Mouse (Mus musculus) intestine, embryonic 15.5 days (tissue): ENCODE data around the gene Gna11. TPM values are rescaled to one million over a fixed set of nuclear protein-coding genes. Genes with fewer than 3 reads are reported as not detected.
A peak's percentile ranks its signal among the peaks of the same experiment; 100 is the strongest.

Experiments used
- ATAC-seq: fragments of 200-750 bp; cut with Nextera tagmentation; 2 replicates; pipeline ENCODE4 v1.8.0; 2017; ENCODE audit warnings: moderate TSS enrichment, moderate library complexity
- H3K27ac ChIP-seq: fragments of 300-500 bp; sonication (generic); 2 replicates; pipeline ENCODE4 v1.5.1; 2015; ENCODE audit warnings: mild to moderate bottlenecking, inconsistent platforms
- H3K27me3 ChIP-seq: fragments of 300-500 bp; sonication (generic); replicated peaks from 2 replicates; pipeline ENCODE4 v1.6.1; 2015; ENCODE audit warnings: inconsistent platforms
- H3K36me3 ChIP-seq: fragments of 300-500 bp; sonication (generic); 2 replicates; pipeline ENCODE4 v1.6.1; 2015; ENCODE audit warnings: inconsistent platforms
- H3K4me1 ChIP-seq: fragments of 300-500 bp; sonication (generic); replicated peaks from 2 replicates; pipeline ENCODE4 v1.6.1; 2015; ENCODE audit warnings: inconsistent platforms
- H3K4me2 ChIP-seq: fragments of 300-500 bp; sonication (generic); replicated peaks from 2 replicates; pipeline ENCODE4 v1.6.1; 2015; ENCODE audit warnings: mild to moderate bottlenecking, inconsistent platforms
- H3K4me3 ChIP-seq: fragments of 300-500 bp; sonication (generic); replicated peaks from 2 replicates; pipeline ENCODE4 v1.5.1; 2015; ENCODE audit warnings: inconsistent platforms
- H3K9ac ChIP-seq: fragments of 300-500 bp; sonication (generic); 2 replicates; pipeline ENCODE4 v1.6.1; 2015; ENCODE audit warnings: inconsistent platforms
- H3K9me3 ChIP-seq: fragments of 300-500 bp; sonication (generic); 2 replicates; pipeline ENCODE4 v1.6.1; 2016; ENCODE audit warnings: inconsistent platforms
- whole genome bisulfite sequencing: fragments of 180-500 bp; shearing (Covaris S2); methylation state at CpG from one replicate; pipeline ENCODE4 v1.1.7; 2015; 5-methylcytosine and 5-hydroxymethylcytosine counted together
- polyA plus RNA-seq: library from polyadenylated mRNA; unstranded; fragments of >200 nt; fragmentation: Nextera tagmentation; extraction: Ambion mirVana; gene quantifications from 2 replicates; pipeline ENCODE4 v1.2.1, GENCODE M21; 2015

The Gna11 gene
- polyA plus RNA-seq, 1 experiment from 2014 or later = 245 TPM

DNA sequence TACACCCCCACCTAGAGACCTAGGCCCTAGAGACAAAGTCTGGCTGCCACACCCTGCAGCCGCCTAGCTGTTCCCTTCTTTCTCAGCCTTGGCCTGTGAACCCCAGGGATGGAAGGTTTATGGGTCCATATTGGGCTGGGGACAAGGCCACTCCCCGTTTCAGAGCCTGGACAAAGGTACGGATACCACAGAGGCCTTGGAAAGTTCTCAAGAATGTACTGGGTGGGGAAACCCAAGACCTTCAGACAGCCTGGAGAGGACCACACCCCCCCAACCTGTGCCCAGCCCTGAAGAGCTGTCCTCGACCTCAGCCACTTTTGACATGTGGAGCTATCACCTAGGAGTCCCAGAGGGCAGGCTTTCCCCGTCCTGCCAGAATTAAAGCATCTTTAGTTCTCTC lies 4.0 kb upstream of the Gna11 start:
- Histone ChIP-seq H3K9me3 (no peaks in the 10 kb centered on the region), H3K4me2 (peak overlapping the region; percentile 17; the same call in 1 of the 2 replicates), H3K9ac (no peak overlapping the region), H3K4me1 (peaks cover 15% of the 10 kb centered on the region), H3K4me3 (no peak overlapping the region), H3K27ac (peak overlapping the region; percentile 77), H3K27me3 (no peaks in the 10 kb centered on the region), H3K36me3 (no peaks in the 10 kb centered on the region)
- 52% methylated on average over 5 of the region's 5 CpGs for WGBS
- ATAC-seq = peak; percentile 13

GRCm38 (mm10) chr10:81546788-81547571 lies 2.0 kb upstream of the Gna11 start:
- Histone ChIP-seq H3K36me3 (no peaks in the 10 kb centered on the region), H3K27ac (peak overlapping the region; percentile 80), H3K4me1 (peaks cover 35% of the 10 kb centered on the region), H3K27me3 (no peaks in the 10 kb centered on the region), H3K4me3 (no peak overlapping the region), H3K9ac (no peak overlapping the region), H3K9me3 (no peaks in the 10 kb centered on the region), H3K4me2 (peak overlapping the region; percentile 17)
- no peak for ATAC-seq
- WGBS = 78% methylated on average over 13 of the region's 13 CpGs

GRCm38 (mm10) chr10:81546332-81546731 lies 1.3 kb upstream of the Gna11 start:
- Histone ChIP-seq H3K9ac (no peak overlapping the region), H3K27me3 (no peaks in the 10 kb centered on the region), H3K4me2 (peak overlapping the region; percentile 55)

DNA sequence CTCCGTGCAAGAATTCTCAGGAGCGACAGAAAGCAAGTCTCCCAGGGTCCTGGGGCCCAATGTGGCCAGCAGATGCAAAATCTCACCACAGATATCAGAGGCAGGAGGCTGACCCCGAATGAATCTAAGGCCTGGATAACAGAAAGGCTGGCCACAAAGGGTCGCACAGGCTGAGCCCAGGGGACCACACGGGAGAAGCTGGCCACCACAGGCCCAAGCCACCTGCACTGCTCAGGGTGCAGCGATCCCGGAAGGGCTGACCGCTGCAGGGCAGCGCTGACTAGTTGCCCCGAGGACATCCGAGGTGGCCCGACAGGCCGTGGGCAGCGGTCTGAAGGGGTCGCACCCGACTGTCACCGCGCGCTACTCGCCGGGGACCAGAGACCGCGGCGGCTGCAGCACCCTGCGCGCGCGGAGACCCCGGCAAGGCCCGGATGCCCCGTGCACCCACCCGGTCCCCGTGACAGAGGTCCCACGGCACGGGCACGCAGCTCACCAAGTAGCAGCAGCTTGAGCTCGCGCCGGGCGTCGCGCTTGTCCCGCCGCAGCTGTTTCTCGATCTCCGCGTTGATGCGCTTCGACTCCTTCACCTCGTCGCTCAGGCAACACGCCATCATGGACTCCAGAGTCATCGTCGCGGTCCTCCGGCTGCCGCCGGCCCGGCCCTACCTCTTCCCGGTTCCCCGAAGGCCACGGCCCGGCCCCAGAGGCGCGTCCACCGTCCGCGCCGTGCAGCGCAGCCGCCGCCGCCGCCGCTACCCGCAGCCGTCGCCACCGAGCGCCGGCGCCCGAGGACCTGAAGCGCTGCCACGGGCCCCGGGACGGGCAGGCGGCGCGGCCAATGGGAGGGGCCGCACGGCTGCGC lies 462 bp downstream of the Gna11 start:
- Histone ChIP-seq H3K36me3 (no peaks in the 10 kb centered on the region), H3K4me1 (peaks cover 46% of the 10 kb centered on the region), H3K27ac (peak overlapping the region; percentile 83), H3K4me2 (peak overlapping the region; percentile 81), H3K27me3 (no peaks in the 10 kb centered on the region), H3K9me3 (no peaks in the 10 kb centered on the region), H3K4me3 (peak overlapping the region; percentile 94), H3K9ac (peak overlapping the region; percentile 96)
- peak; percentile 13; the same call in 1 of the 2 replicates for ATAC-seq
- under 1% methylated on average over 93 of the region's 93 CpGs for WGBS

More at GRCm38 (mm10) chr10:81546332-81546731, 1.3 kb upstream of the Gna11 start:
- Histone ChIP-seq H3K36me3 (no peaks in the 10 kb centered on the region), H3K4me1 (peaks cover 36% of the 10 kb centered on the region), H3K4me3 (no peak overlapping the region), H3K27ac (peak overlapping the region; percentile 88), H3K9me3 (no peaks in the 10 kb centered on the region)
- ATAC-seq = peak; percentile 61
- 58% methylated on average over 5 of the region's 5 CpGs for WGBS

DNA sequence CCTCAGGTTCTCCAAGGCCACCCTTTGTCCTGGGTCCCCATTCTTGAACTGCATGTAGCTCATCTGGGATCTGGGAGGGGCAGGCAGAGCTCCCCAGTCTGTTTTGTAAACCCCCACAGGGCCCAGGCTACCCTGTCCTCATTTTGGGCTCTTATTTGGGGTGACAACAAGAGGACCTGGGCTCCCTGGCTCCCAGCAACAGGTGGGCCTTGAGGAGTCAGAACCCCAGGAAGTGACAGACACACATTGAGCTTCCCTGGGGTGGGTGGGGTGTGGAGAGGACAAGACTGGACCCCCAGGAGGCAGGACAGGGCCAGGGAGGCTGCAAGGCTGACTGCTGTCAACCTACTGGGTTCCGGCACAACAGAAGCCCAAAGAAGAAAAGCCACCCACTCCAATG lies 1.4 kb downstream of the Gna11 start:
- peak overlapping the region; percentile 94 for H3K4me3 ChIP-seq
- no peak for ATAC-seq
- no peaks in the 10 kb centered on the region for H3K36me3 ChIP-seq
- peak overlapping the region; percentile 67; the same call in 1 of the 2 replicates for H3K27ac ChIP-seq
- no peaks in the 10 kb centered on the region for H3K27me3 ChIP-seq
- H3K9ac ChIP-seq = peak overlapping the region; percentile 96
- WGBS = 76% methylated on average over 1 of the region's 1 CpGs
- no peaks in the 10 kb centered on the region for H3K9me3 ChIP-seq
- peak overlapping the region; percentile 81 for H3K4me2 ChIP-seq
- peaks cover 49% of the 10 kb centered on the region for H3K4me1 ChIP-seq

DNA sequence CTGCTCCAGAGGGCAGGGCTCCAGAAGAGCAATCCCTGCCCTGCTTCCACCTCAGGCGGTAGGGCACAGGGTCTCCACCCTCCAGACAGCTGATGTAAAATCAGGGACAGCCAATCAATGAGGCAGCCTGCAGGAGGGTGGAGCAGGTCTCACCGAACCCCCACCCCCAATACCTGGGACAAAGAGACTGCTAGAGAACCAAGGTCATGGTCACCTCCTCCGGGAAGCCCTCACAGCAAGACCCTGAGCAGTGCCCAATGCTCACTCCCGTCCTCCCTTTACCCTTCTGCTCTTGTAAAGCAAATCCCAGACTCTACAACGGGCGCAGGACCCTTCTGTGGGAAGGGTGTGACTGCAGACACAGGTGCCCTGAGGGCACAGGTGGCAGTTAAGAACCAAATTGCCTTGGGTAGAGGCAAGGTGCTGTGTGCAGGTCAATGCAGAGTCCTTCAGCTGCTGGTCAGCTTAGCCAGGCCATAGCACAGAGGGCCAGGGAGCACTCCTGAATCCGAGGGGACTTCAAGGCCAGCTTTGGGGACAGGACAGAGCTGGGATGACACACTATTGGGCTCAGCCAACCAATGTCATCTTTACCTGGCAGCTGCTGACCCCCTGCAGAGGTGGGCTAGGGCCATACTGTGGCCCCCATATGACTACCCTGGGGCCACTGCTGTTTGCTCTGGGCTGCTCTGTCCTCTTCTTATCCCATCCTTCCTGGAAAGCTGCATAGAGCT lies 2.1 kb downstream of the Gna11 start:
- ATAC-seq = no peak
- Histone ChIP-seq H3K4me2 (peak overlapping the region; percentile 81), H3K9me3 (no peaks in the 10 kb centered on the region), H3K36me3 (no peaks in the 10 kb centered on the region), H3K27me3 (no peaks in the 10 kb centered on the region), H3K9ac (peak overlapping the region; percentile 96), H3K4me3 (peak overlapping the region; percentile 94), H3K27ac (peak overlapping the region; percentile 79), H3K4me1 (peaks cover 49% of the 10 kb centered on the region)
- 59% methylated on average over 7 of the region's 7 CpGs for WGBS

DNA sequence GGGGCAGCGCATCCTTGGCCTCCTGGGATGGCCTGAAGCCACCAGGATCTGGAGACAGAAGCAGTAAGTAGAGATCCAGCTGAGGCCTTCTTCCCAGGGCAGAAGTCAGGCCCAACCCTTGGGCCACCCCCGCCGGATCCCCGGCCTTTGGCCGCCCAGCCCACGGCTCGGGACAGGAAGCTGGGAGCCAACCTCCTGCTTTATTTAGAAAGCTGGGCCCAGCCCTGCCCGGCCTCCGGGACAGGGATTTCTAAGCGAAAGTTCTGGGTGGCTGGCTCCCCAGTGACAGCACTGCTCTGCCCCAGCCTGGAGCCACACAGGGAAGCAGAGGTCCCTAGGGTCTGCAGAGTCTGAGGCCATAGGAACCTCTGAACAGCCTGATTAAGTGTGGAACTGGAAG lies 3.2 kb downstream of the Gna11 start:
- Histone ChIP-seq H3K9me3 (no peaks in the 10 kb centered on the region), H3K27me3 (no peaks in the 10 kb centered on the region), H3K36me3 (0 out of 2 replicates have a peak, but pooled peaks cover 3% of the 10 kb centered on the region), H3K9ac (peak overlapping the region; percentile 96), H3K4me2 (peak overlapping the region; percentile 81), H3K27ac (peak overlapping the region; percentile 79), H3K4me1 (peaks cover 45% of the 10 kb centered on the region), H3K4me3 (peak overlapping the region; percentile 94)
- WGBS = 51% methylated on average over 10 of the region's 10 CpGs
- ATAC-seq = no peak

GRCm38 (mm10) chr10:81541363-81541762 lies 3.6 kb downstream of the Gna11 start:
- Histone ChIP-seq H3K27me3 (no peaks in the 10 kb centered on the region), H3K36me3 (0 out of 2 replicates have a peak, but pooled peaks cover 3% of the 10 kb centered on the region), H3K4me3 (peak overlapping the region; percentile 94), H3K4me1 (peaks cover 44% of the 10 kb centered on the region), H3K27ac (peak overlapping the region; percentile 79), H3K9me3 (no peaks in the 10 kb centered on the region), H3K9ac (peak overlapping the region; percentile 96), H3K4me2 (peak overlapping the region; percentile 81)
- no peak for ATAC-seq
- WGBS = 69% methylated on average over 5 of the region's 5 CpGs

GRCm38 (mm10) chr10:81538321-81539048 lies 6.5 kb downstream of the Gna11 start:
- Histone ChIP-seq H3K9ac (0 out of 2 replicates have a peak overlapping the region, but pooled peaks have one; percentile 9), H3K27ac (no peak overlapping the region)
- 77% methylated on average over 3 of the region's 3 CpGs for WGBS

GRCm38 (mm10) chr10:81537429-81537828 lies 7.6 kb downstream of the Gna11 start:
- no peak overlapping the region for H3K27ac ChIP-seq
- 79% methylated on average over 2 of the region's 2 CpGs for WGBS
- no peak for ATAC-seq

More at GRCm38 (mm10) chr10:81538321-81539048, 6.5 kb downstream of the Gna11 start:
- ATAC-seq = no peak
- Histone ChIP-seq H3K4me3 (no peak overlapping the region), H3K4me2 (no peak overlapping the region), H3K4me1 (peaks cover 36% of the 10 kb centered on the region), H3K36me3 (peaks cover 15% of the 10 kb centered on the region), H3K9me3 (no peaks in the 10 kb centered on the region), H3K27me3 (no peaks in the 10 kb centered on the region)

DNA sequence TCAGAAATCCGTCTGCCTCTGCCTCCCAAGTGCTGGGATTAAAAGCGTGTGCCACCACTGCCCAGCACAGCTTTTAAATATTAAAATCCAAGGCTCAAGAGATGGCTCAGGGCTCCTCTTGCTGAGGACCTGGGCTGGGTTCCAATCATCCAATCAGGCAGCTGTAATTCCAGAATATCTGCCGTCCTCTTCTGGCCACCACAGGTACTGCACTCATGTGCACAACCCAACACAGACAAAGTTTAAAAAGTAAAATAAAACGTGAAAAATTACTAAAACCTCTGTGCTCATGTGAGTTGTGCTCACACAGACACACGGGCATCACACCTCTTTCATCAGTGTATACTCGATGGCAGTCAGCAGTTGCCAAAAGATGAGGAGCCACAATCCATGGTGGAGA lies 8.3 kb downstream of the Gna11 start:
- H3K27me3 ChIP-seq = no peaks in the 10 kb centered on the region
- H3K36me3 ChIP-seq = peaks cover 30% of the 10 kb centered on the region
- H3K4me2 ChIP-seq = no peak overlapping the region
- H3K4me3 ChIP-seq = no peak overlapping the region
- peaks cover 18% of the 10 kb centered on the region for H3K4me1 ChIP-seq
- H3K9me3 ChIP-seq = no peaks in the 10 kb centered on the region
- no peak overlapping the region for H3K9ac ChIP-seq
- WGBS = 77% methylated on average over 6 of the region's 6 CpGs
- ATAC-seq = no peak
- no peak overlapping the region for H3K27ac ChIP-seq

More at GRCm38 (mm10) chr10:81537429-81537828, 7.6 kb downstream of the Gna11 start:
- peaks cover 25% of the 10 kb centered on the region for H3K4me1 ChIP-seq
- H3K36me3 ChIP-seq = peaks cover 26% of the 10 kb centered on the region
- H3K4me3 ChIP-seq = no peak overlapping the region
- H3K27me3 ChIP-seq = no peaks in the 10 kb centered on the region
- no peak overlapping the region for H3K4me2 ChIP-seq
- no peaks in the 10 kb centered on the region for H3K9me3 ChIP-seq
- no peak overlapping the region for H3K9ac ChIP-seq
